Mouse (Mus musculus) spleen, adult 2 months (tissue): ENCODE results near the gene Rbm4b.

Experiments
- CTCF ChIP-seq: fragments of 200-500 bp; IDR thresholded peaks from 2 replicates; pipeline ENCODE4 v1.5.1; 2011; ENCODE audit warnings: mild to moderate bottlenecking, inconsistent platforms; ENCODE audit not compliant: insufficient read depth, insufficient read length, insufficient replicate concordance; ENCODE audit errors: extremely low read depth
- POLR2A ChIP-seq: fragments of 200-500 bp; IDR thresholded peaks from 2 replicates; pipeline ENCODE4 v1.6.1; 2011; ENCODE audit warnings: low read depth, low read length, inconsistent platforms

DNA sequence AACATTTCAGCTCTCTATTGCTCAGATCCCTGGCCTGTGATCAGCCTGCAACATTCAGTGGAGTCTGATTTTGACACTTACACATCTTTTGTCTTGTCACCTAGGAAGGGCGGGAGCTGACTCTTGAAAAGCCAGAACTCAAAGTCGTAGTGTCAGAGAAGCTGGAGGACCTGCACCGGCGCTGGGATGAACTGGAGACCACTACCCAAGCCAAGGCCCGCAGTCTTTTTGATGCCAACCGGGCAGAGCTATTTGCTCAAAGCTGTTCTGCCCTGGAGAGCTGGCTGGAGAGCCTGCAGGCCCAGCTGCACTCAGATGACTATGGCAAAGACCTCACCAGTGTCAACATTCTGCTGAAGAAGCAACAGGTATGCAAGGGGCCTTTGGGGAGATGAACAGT is 14.1 kb upstream of the Rbm4b start:
- TF ChIP-seq CTCF (no peak), POLR2A (no peak)
